Mouse (Mus musculus): ENCODE measurements at regions not wholly inside any gene's neighbourhood (a gene's known extent, or its start where the extent isn't known, plus 50 kb on each side); places are given as distances from the start of the nearest gene placed in this dataset.

DNA sequence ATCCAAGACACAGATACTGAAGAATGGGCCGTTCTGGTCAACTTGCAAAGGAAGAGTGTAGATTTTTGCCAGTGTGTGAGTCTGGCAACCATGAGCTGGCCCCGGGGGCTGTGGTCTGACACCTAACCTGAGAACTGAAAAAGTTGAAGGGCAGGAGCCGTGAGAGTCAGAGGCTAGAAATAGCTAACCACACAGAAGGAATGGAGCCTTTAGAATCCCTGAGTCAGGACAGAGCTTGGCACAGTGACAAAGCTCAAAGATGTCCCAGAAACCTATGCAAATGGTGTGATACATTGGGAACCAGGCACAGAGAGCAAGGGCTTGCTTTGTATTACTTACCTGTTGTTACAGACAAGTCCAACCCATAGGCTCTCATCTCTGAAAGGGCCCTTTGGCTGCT is 157.9 kb upstream of the Prok2 start:
- TF ChIP-seq CTCF (IDR thresholded peaks at IDR 0.05; ENCODE audit: low read depth) (no peak), EP300 (IDR thresholded peaks at IDR 0.05; ENCODE audit: low read depth) (no peak)
